Mouse (Mus musculus) stomach, embryonic 16.5 days (tissue): ENCODE measurements around the gene Adamts13. TPM values are rescaled to one million over a fixed set of nuclear protein-coding genes. Genes with fewer than 3 reads are reported as not detected.

Source experiments
- ATAC-seq: fragments of 200-750 bp; cut with Nextera tagmentation; 2 replicates; pipeline ENCODE4 v1.8.0; 2017; ENCODE audit warnings: moderate number of reproducible peaks, moderate TSS enrichment; ENCODE audit not compliant: insufficient read depth, low FRiP score
- H3K27ac ChIP-seq: fragments of 300-500 bp; sonication (generic); 2 replicates; pipeline ENCODE4 v1.5.1; 2014; ENCODE audit warnings: low read length
- H3K27me3 ChIP-seq: fragments of 300-500 bp; sonication (generic); 2 replicates; pipeline ENCODE4 v1.6.1; 2014; ENCODE audit warnings: low read length, control low read depth, mixed read lengths; ENCODE audit not compliant: control insufficient read depth, insufficient read depth
- H3K36me3 ChIP-seq: fragments of 300-500 bp; sonication (generic); 2 replicates; pipeline ENCODE4 v1.6.1; 2014; ENCODE audit warnings: low read length; ENCODE audit not compliant: control insufficient read depth, insufficient read depth
- H3K4me1 ChIP-seq: fragments of 300-500 bp; sonication (generic); 2 replicates; pipeline ENCODE4 v1.6.1; 2014; ENCODE audit warnings: low read length, control low read depth, mixed read lengths; ENCODE audit not compliant: control insufficient read depth, insufficient read depth
- H3K4me2 ChIP-seq: fragments of 300-500 bp; sonication (generic); 2 replicates; pipeline ENCODE4 v1.6.1; 2014; ENCODE audit warnings: low read depth, low read length, mixed read lengths
- H3K4me3 ChIP-seq: fragments of 300-500 bp; sonication (generic); replicated peaks from 2 replicates; pipeline ENCODE4 v1.5.1; 2014; ENCODE audit warnings: mild to moderate bottlenecking, low read length
- H3K9ac ChIP-seq: fragments of 300-500 bp; sonication (generic); 2 replicates; pipeline ENCODE4 v1.6.1; 2014; ENCODE audit warnings: low read length
- H3K9me3 ChIP-seq: fragments of 300-500 bp; sonication (generic); replicated peaks from 2 replicates; pipeline ENCODE4 v1.6.1; 2016; ENCODE audit warnings: low read length, control low read depth; ENCODE audit not compliant: control insufficient read depth
- WGBS: fragments of 180-500 bp; shearing (Covaris S2); extraction: QIAGEN DNeasy Blood & Tissue Kit; methylation state at CpG from one replicate; pipeline ENCODE4 v1.1.7; 2014; 5-methylcytosine and 5-hydroxymethylcytosine counted together
- polyA plus RNA-seq: library from polyadenylated mRNA; unstranded; fragments of >200 nt; fragmentation: Nextera tagmentation; extraction: Ambion mirVana; gene quantifications from 2 replicates; pipeline ENCODE4 v1.2.1, GENCODE M21; 2015

Gene Adamts13
- polyA plus RNA-seq, 1 experiment from 2014 or later = 0.21 TPM

DNA sequence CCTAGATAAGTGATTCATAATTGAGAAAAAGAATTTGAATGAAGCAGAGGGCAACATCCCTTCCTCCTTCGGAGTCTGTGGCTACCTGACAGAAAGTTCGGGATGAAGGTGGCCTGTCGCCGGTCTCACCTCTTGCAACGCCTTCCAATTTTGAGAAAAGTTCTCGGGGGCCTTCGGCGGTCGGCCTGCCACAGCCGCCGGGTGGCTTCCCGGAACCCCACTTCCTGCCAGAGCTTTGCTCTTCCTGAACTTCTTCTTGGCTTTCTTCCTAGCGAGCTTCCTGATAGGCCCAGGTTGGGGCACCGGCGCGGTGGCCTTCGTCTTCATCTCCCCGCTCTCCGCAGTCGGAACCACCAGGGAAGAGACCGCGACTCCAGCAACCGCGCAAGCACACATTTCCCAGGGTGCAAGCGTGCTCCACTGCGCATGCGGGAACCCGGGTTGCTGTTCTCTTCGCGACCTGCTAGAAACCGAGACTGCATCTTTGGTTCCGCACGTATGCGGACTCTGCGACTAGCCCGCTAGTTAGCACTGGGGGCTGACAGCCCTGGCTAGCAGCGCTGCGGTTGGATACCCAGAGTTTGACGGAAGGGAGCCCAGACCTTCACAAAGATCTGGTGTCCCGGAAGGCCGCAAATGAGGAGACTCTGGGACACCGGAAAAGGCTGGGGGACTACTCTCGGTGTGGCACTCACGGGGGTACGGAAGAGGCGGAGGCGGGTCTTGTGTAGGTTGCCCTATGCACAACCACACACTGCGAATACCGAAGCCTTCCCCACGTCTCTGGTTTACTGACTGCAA lies 9.1 kb upstream of the Adamts13 start, which contains the start of gene Rexo4:
Gene Rexo4, minus strand, starts transcription at position 464 of the 801 bp plus-strand sequence.
- peak; percentile 93 for ATAC-seq

GRCm38 (mm10) chr2:26964724-26965370 lies 8.4 kb upstream of the Adamts13 start:
- H3K27me3 ChIP-seq = no peaks in the 10 kb centered on the region
- H3K4me2 ChIP-seq = peak overlapping the region; percentile 66
- 12% methylated on average over 14 of the region's 14 CpGs for WGBS
- H3K4me1 ChIP-seq = peaks cover 5% of the 10 kb centered on the region
- peaks cover 7% of the 10 kb centered on the region; the same call in 1 of the 2 replicates for H3K36me3 ChIP-seq
- H3K9me3 ChIP-seq = no peaks in the 10 kb centered on the region
- peak overlapping the region; percentile 99 for H3K27ac ChIP-seq
- H3K4me3 ChIP-seq = peak overlapping the region; percentile 86
- ATAC-seq = no peak
- H3K9ac ChIP-seq = peak overlapping the region; percentile 92

More for the DNA sequence above, 9.1 kb upstream of the Adamts13 start, which contains the start of gene Rexo4:
- Histone ChIP-seq H3K4me1 (peaks cover 5% of the 10 kb centered on the region), H3K9ac (peak within 1 kb of the TSS; percentile 92), H3K27ac (peak within 1 kb of the TSS; percentile 99), H3K27me3 (no peaks in the 10 kb centered on the region), H3K36me3 (peaks cover 7% of the 10 kb centered on the region; the same call in 1 of the 2 replicates), H3K9me3 (no peaks in the 10 kb centered on the region), H3K4me3 (peak within 1 kb of the TSS; percentile 86), H3K4me2 (peak within 1 kb of the TSS; percentile 66)
- WGBS = under 1% methylated on average over 50 of the region's 50 CpGs

GRCm38 (mm10) chr2:26967262-26967661 lies 6.0 kb upstream of the Adamts13 start:
- no peak for ATAC-seq

GRCm38 (mm10) chr2:26973960-26974359 lies 744 bp downstream of the Adamts13 start:
- Histone ChIP-seq H3K9me3 (no peaks in the 10 kb centered on the region), H3K36me3 (no peaks in the 10 kb centered on the region), H3K27me3 (no peaks in the 10 kb centered on the region), H3K27ac (no peak overlapping the region), H3K4me2 (no peak overlapping the region), H3K4me1 (peaks cover 3% of the 10 kb centered on the region; the same call in 1 of the 2 replicates), H3K9ac (no peak overlapping the region), H3K4me3 (no peak overlapping the region)
- ATAC-seq = peak; percentile 40; the same call in 1 of the 2 replicates
- 21% methylated on average over 4 of the region's 4 CpGs for WGBS

More at GRCm38 (mm10) chr2:26967262-26967661, 6.0 kb upstream of the Adamts13 start:
- Histone ChIP-seq H3K27me3 (no peaks in the 10 kb centered on the region), H3K4me2 (no peak overlapping the region), H3K36me3 (no peaks in the 10 kb centered on the region), H3K4me3 (no peak overlapping the region), H3K27ac (no peak overlapping the region), H3K9ac (no peak overlapping the region), H3K9me3 (no peaks in the 10 kb centered on the region), H3K4me1 (peaks cover 5% of the 10 kb centered on the region; the same call in 1 of the 2 replicates)
- WGBS = 69% methylated on average over 2 of the region's 2 CpGs

DNA sequence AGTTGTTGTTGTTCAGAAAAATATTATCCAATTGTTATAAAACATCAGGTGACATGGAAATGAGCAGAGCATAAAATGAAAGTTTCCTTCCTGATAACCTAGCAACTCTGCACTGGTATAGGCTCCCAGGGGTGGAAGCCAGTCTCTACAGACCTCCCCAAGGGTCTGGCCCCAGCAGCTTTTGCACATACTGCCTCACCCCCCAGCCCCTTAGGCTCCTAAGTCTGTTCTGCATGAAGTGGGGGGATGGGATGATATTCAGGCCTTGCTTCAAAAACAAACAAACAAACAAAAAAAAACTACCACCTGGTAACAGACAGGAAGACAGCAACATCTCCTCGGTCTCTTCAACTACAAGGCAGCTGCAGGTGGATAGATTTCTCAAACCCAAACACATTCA lies 7.1 kb downstream of the Adamts13 start:
- H3K36me3 ChIP-seq = no peaks in the 10 kb centered on the region
- H3K9me3 ChIP-seq = no peaks in the 10 kb centered on the region
- no peak overlapping the region for H3K9ac ChIP-seq
- no peak overlapping the region for H3K4me2 ChIP-seq
- H3K4me3 ChIP-seq = no peak overlapping the region
- no peak overlapping the region for H3K27ac ChIP-seq
- no peaks in the 10 kb centered on the region for H3K4me1 ChIP-seq
- H3K27me3 ChIP-seq = no peaks in the 10 kb centered on the region
- ATAC-seq = no peak
- 59% methylated on average over 1 of the region's 1 CpGs for WGBS

- H3K9me3 ChIP-seq = no peaks in the 10 kb centered on the region
- no peaks in the 10 kb centered on the region for H3K4me1 ChIP-seq
- no peak overlapping the region for H3K4me3 ChIP-seq
- no peaks in the 10 kb centered on the region for H3K36me3 ChIP-seq
- ATAC-seq = no peak
- 65% methylated on average over 2 of the region's 2 CpGs for WGBS
- no peak overlapping the region for H3K9ac ChIP-seq
- H3K27me3 ChIP-seq = no peaks in the 10 kb centered on the region
- no peak overlapping the region for H3K4me2 ChIP-seq
- H3K27ac ChIP-seq = no peak overlapping the region
Observed at GRCm38 (mm10) chr2:26984179-26984578, 11.0 kb downstream of the Adamts13 start.

GRCm38 (mm10) chr2:26984640-26985039 lies 11.4 kb downstream of the Adamts13 start:
- Histone ChIP-seq H3K4me1 (no peaks in the 10 kb centered on the region), H3K36me3 (no peaks in the 10 kb centered on the region), H3K27ac (no peak overlapping the region), H3K4me2 (no peak overlapping the region), H3K4me3 (no peak overlapping the region), H3K27me3 (no peaks in the 10 kb centered on the region), H3K9ac (no peak overlapping the region), H3K9me3 (no peaks in the 10 kb centered on the region)
- 80% methylated on average over 5 of the region's 5 CpGs for WGBS
- ATAC-seq = no peak

DNA sequence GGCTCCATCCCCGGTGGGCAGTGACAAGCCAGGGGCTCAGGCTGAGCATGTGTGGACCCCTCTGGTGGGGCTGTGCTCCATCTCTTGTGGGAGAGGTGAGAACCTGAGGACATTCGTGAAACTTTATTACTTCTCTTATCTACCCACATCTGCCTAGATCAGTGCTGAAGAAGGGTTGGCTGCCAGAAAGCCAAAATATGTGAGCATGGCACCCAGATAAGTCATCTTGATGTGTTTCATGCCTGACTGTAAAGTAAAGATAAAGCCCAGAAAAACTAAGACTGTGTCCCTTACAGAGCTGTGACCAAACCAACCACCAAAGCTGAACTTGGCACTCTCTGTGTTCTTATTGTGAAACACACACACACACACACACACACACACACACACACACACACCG lies 20.7 kb downstream of the Adamts13 start:
- Histone ChIP-seq H3K27ac (no peak overlapping the region), H3K4me1 (no peaks in the 10 kb centered on the region), H3K4me2 (no peak overlapping the region), H3K9me3 (no peaks in the 10 kb centered on the region), H3K4me3 (no peak overlapping the region), H3K27me3 (no peaks in the 10 kb centered on the region), H3K36me3 (no peaks in the 10 kb centered on the region), H3K9ac (no peak overlapping the region)
- no peak for ATAC-seq
- 70% methylated on average over 3 of the region's 3 CpGs for WGBS

DNA sequence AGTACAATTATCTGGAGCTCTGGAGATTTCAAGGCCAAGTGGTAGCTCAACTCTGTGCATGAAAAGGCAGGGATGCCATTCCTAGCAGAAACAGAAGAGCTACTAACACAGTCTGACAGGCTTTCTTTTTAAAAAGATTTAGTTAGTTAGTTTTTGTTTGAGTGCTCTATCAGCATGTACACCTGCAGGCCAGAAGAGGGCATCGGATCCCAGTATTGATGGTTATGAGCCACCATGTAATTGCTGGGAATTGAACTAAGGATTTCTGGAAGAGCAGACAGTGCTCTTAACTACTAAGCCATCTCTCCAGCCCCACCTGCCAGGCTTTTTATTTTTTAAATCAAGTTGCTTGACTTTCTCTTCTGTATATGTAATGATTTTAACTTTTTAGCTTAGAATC lies 24.3 kb downstream of the Adamts13 start:
- 85% methylated on average over 1 of the region's 1 CpGs for WGBS
- Histone ChIP-seq H3K27me3 (no peaks in the 10 kb centered on the region), H3K9ac (no peak overlapping the region), H3K4me2 (no peak overlapping the region), H3K27ac (no peak overlapping the region), H3K36me3 (no peaks in the 10 kb centered on the region), H3K4me3 (no peak overlapping the region), H3K9me3 (no peaks in the 10 kb centered on the region), H3K4me1 (no peaks in the 10 kb centered on the region)
- ATAC-seq = no peak
